Mouse (Mus musculus) limb, embryonic 14.5 days (tissue): ENCODE results near the gene Plxdc2. TPM values are rescaled to one million over a fixed set of nuclear protein-coding genes. Genes with fewer than 3 reads are reported as not detected.

Experiments
- ATAC-seq: fragments of 200-750 bp; cut with Nextera tagmentation; 2 replicates; pipeline ENCODE4 v1.8.0; 2017; ENCODE audit warnings: low read depth, moderate number of reproducible peaks, moderate TSS enrichment; ENCODE audit not compliant: low FRiP score
- DNase-seq: peaks from one replicate; pipeline ENCODE4 v3.0.0-alpha.2; 2015; ENCODE audit warnings: low spot score
- H3K27ac ChIP-seq: fragments of 300-500 bp; sonication (generic); replicated peaks from 2 replicates; pipeline ENCODE4 v1.5.1; 2014; ENCODE audit warnings: low read depth, mild to moderate bottlenecking, low read length, moderate library complexity, mixed read lengths
- H3K27me3 ChIP-seq: fragments of 300-500 bp; sonication (generic); 2 replicates; pipeline ENCODE4 v1.6.1; 2014; ENCODE audit warnings: low read length, mixed read lengths; ENCODE audit not compliant: control insufficient read depth, insufficient read depth
- H3K36me3 ChIP-seq: fragments of 300-500 bp; sonication (generic); 2 replicates; pipeline ENCODE4 v1.6.1; 2014; ENCODE audit warnings: mild to moderate bottlenecking, low read length, moderate library complexity, mixed read lengths; ENCODE audit not compliant: control insufficient read depth, insufficient read depth
- H3K4me1 ChIP-seq: fragments of 300-500 bp; sonication (generic); 2 replicates; pipeline ENCODE4 v1.6.1; 2014; ENCODE audit warnings: antibody characterized with exemption, low read length, mixed read lengths; ENCODE audit not compliant: control insufficient read depth, insufficient read depth
- H3K4me2 ChIP-seq: fragments of 300-500 bp; sonication (generic); replicated peaks from 2 replicates; pipeline ENCODE4 v1.6.1; 2014; ENCODE audit warnings: low read depth, mild to moderate bottlenecking, low read length, moderate library complexity; ENCODE audit not compliant: severe bottlenecking
- H3K4me3 ChIP-seq: fragments of 300-500 bp; sonication (generic); replicated peaks from 2 replicates; pipeline ENCODE4 v1.5.1; 2014; ENCODE audit warnings: low read length
- H3K9ac ChIP-seq: fragments of 300-500 bp; sonication (generic); 2 replicates; pipeline ENCODE4 v1.6.1; 2014; ENCODE audit warnings: mild to moderate bottlenecking, low read depth, low read length, moderate library complexity; ENCODE audit not compliant: severe bottlenecking
- H3K9me3 ChIP-seq: fragments of 300-500 bp; sonication (generic); 2 replicates; pipeline ENCODE4 v1.6.1; 2016; ENCODE audit warnings: low read length; ENCODE audit not compliant: control insufficient read depth
- POLR2A ChIP-seq: fragments of 200-500 bp; IDR thresholded peaks from 2 replicates; pipeline ENCODE4 v1.8.0; 2012; ENCODE audit warnings: inconsistent platforms, mild to moderate bottlenecking, moderate library complexity, borderline replicate concordance; ENCODE audit not compliant: insufficient read depth, insufficient read length; ENCODE audit errors: extremely low read depth
- WGBS: fragments of 180-500 bp; shearing (Covaris S2); extraction: QIAGEN DNeasy Blood & Tissue Kit; methylation state at CpG from one replicate; pipeline ENCODE4 v1.1.7; 2014; 5-methylcytosine and 5-hydroxymethylcytosine counted together
- polyA plus RNA-seq, 2 experiments: library from polyadenylated mRNA; depleted of rRNA in 1 of 2; stranded (reverse) in 1 of 2; unstranded in 1 of 2; fragments of >200 nt; fragmentation: Nextera tagmentation in 1 of 2; extraction: Ambion mirVana in 1 of 2; gene quantifications; 2 replicates each; pipeline versions ENCODE4 v1.2.1 to v1.2.3; 2012 to 2014

Gene Plxdc2
- polyA plus RNA-seq, 2 experiments, result 18.2 to 46.3 TPM

GRCm38 (mm10) chr2:16439030-16439429 lies 82.9 kb downstream of the Plxdc2 start:
- DNase-seq (no peak), ATAC-seq (no peak)
- Histone ChIP-seq H3K4me1 (no peaks in the 10 kb centered on the region), H3K36me3 (no peaks in the 10 kb centered on the region), H3K27ac (no peak overlapping the region), H3K4me2 (no peak overlapping the region), H3K4me3 (no peak overlapping the region), H3K9me3 (no peaks in the 10 kb centered on the region), H3K27me3 (no peaks in the 10 kb centered on the region), H3K9ac (no peak overlapping the region)
- TF ChIP-seq POLR2A, result no peak
- WGBS, result 87% methylated on average over 5 of the region's 5 CpGs

- ATAC-seq (no peak), DNase-seq (no peak)
- Histone ChIP-seq H3K4me2 (no peak overlapping the region), H3K4me1 (no peaks in the 10 kb centered on the region), H3K27me3 (no peaks in the 10 kb centered on the region), H3K4me3 (no peak overlapping the region), H3K27ac (no peak overlapping the region), H3K9me3 (no peaks in the 10 kb centered on the region), H3K9ac (no peak overlapping the region), H3K36me3 (no peaks in the 10 kb centered on the region)
- no peak for TF ChIP-seq POLR2A
- WGBS, result 64% methylated on average over 2 of the region's 2 CpGs
Measured at GRCm38 (mm10) chr2:16442643-16443042, 86.5 kb downstream of the Plxdc2 start.

- no peak overlapping the region for H3K4me3 ChIP-seq
- no peaks in the 10 kb centered on the region for H3K36me3 ChIP-seq
- H3K9me3 ChIP-seq, result no peaks in the 10 kb centered on the region
- no peak overlapping the region for H3K9ac ChIP-seq
- no peak overlapping the region for H3K4me2 ChIP-seq
- no peak for DNase-seq
- no peak for ATAC-seq
- H3K27ac ChIP-seq, result no peak overlapping the region
- no peaks in the 10 kb centered on the region for H3K27me3 ChIP-seq
- 62% methylated on average over 4 of the region's 4 CpGs for WGBS
- H3K4me1 ChIP-seq, result peaks cover 7% of the 10 kb centered on the region
- no peak for TF ChIP-seq POLR2A
Measured at GRCm38 (mm10) chr2:16447936-16448335, 91.8 kb downstream of the Plxdc2 start.

GRCm38 (mm10) chr2:16450838-16451665 lies 94.9 kb downstream of the Plxdc2 start:
- peak overlapping the region; percentile 9; the same call in 1 of the 2 replicates for H3K4me2 ChIP-seq
- no peak overlapping the region for H3K4me3 ChIP-seq
- DNase-seq (peak; percentile 56), ATAC-seq (peak; percentile 68)
- peak overlapping the region; percentile 53 for H3K27ac ChIP-seq
- no peak for TF ChIP-seq POLR2A
- no peaks in the 10 kb centered on the region for H3K9me3 ChIP-seq
- H3K36me3 ChIP-seq, result no peaks in the 10 kb centered on the region
- H3K4me1 ChIP-seq, result peaks cover 9% of the 10 kb centered on the region
- 17% methylated on average over 7 of the region's 7 CpGs for WGBS
- H3K27me3 ChIP-seq, result no peaks in the 10 kb centered on the region
- no peak overlapping the region for H3K9ac ChIP-seq

- Histone ChIP-seq H3K4me3 (no peak overlapping the region), H3K27ac (peak overlapping the region; percentile 53), H3K9me3 (no peaks in the 10 kb centered on the region), H3K4me1 (peaks cover 9% of the 10 kb centered on the region), H3K9ac (no peak overlapping the region), H3K27me3 (no peaks in the 10 kb centered on the region), H3K4me2 (no peak overlapping the region), H3K36me3 (no peaks in the 10 kb centered on the region)
- ATAC-seq, result no peak
- 79% methylated on average over 4 of the region's 4 CpGs for WGBS
- DNase-seq, result no peak
- no peak for TF ChIP-seq POLR2A
Measured at GRCm38 (mm10) chr2:16451666-16452009, 95.5 kb downstream of the Plxdc2 start.

- Histone ChIP-seq H3K4me1 (peaks cover 9% of the 10 kb centered on the region), H3K9ac (no peak overlapping the region), H3K36me3 (no peaks in the 10 kb centered on the region), H3K4me2 (no peak overlapping the region), H3K9me3 (no peaks in the 10 kb centered on the region), H3K27ac (no peak overlapping the region), H3K27me3 (no peaks in the 10 kb centered on the region), H3K4me3 (no peak overlapping the region)
- TF ChIP-seq POLR2A, result no peak
- ATAC-seq (no peak), DNase-seq (no peak)
- 94% methylated on average over 3 of the region's 3 CpGs for WGBS
Measured at GRCm38 (mm10) chr2:16452080-16452479, 96.0 kb downstream of the Plxdc2 start.
